Mouse (Mus musculus) erythroblast, embryonic 14.5 days (primary cell): Measurements from ENCODE around the gene Card10. TPM values are rescaled to one million over a fixed set of nuclear protein-coding genes. Genes with fewer than 3 reads are reported as not detected.

Source experiments
- H3K27me3 ChIP-seq: 2 replicates; pipeline ENCODE4 v1.6.1; 2012; ENCODE audit warnings: inconsistent platforms; ENCODE audit not compliant: control insufficient read depth
- H3K36me3 ChIP-seq: 2 replicates; pipeline ENCODE4 v1.6.1; 2012; ENCODE audit warnings: mild to moderate bottlenecking, inconsistent platforms; ENCODE audit not compliant: control insufficient read depth
- H3K4me1 ChIP-seq: 2 replicates; pipeline ENCODE4 v1.6.1; 2012; ENCODE audit warnings: inconsistent platforms; ENCODE audit not compliant: control insufficient read depth
- H3K4me3 ChIP-seq: replicated peaks from 2 replicates; pipeline ENCODE3; 2012; ENCODE audit warnings: moderate library complexity, mild to moderate bottlenecking, inconsistent platforms
- H3K9me3 ChIP-seq: 2 replicates; pipeline ENCODE4 v1.6.1; 2012; ENCODE audit warnings: low read length, inconsistent platforms, mixed read lengths; ENCODE audit not compliant: control insufficient read depth
- GATA1 ChIP-seq: IDR thresholded peaks from 2 replicates; pipeline ENCODE4 v1.6.1; 2012; ENCODE audit warnings: low read length, inconsistent platforms, mixed read lengths
- TAL1 ChIP-seq: IDR thresholded peaks from 3 replicates; pipeline ENCODE4 v1.6.1; 2012; ENCODE audit warnings: low read length, inconsistent platforms, mixed read lengths
- polyA plus RNA-seq: library from polyadenylated mRNA; stranded (reverse); fragments of >175 nt; gene quantifications from 2 replicates; pipeline ENCODE4 v1.2.3, GENCODE M21; 2012

Card10 gene
- polyA plus RNA-seq, 1 experiment, result 0.02 TPM

- Histone ChIP-seq H3K4me3 (no peak overlapping the region), H3K4me1 (peaks cover 11% of the 10 kb centered on the region), H3K9me3 (peaks cover 3% of the 10 kb centered on the region; the same call in 1 of the 2 replicates), H3K36me3 (no peaks in the 10 kb centered on the region), H3K27me3 (peaks cover 40% of the 10 kb centered on the region)
- TF ChIP-seq GATA1, result no peak
- no peak for TF ChIP-seq TAL1
Measured at GRCm38 (mm10) chr15:78807141-78807540, 4.3 kb upstream of the Card10 start.

DNA sequence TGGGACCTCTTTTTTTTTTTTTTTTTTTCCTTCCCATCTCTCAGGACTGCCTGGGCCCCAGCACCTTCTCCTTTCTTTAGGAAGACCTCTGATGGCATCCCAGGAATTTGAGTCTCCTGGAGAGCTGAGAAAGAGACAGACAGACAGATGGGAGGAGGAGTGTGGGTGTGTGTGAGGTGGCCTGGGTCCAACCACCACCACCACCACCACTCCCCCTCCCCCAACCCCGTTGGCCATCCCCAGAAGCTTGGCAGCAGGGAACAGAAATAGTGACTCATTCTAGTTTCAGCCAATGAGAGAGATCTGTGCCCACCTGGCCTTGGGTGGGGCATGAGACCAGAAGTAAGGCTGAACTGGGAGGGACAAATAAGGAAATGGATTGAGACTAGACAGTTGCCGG lies 3.8 kb upstream of the Card10 start:
- H3K36me3 ChIP-seq, result no peaks in the 10 kb centered on the region
- H3K27me3 ChIP-seq, result peaks cover 45% of the 10 kb centered on the region
- TF ChIP-seq GATA1, result no peak
- TF ChIP-seq TAL1, result no peak

GRCm38 (mm10) chr15:78805351-78805750 lies 2.5 kb upstream of the Card10 start:
- H3K4me3 ChIP-seq, result no peak overlapping the region
- peaks cover 11% of the 10 kb centered on the region for H3K4me1 ChIP-seq
- TF ChIP-seq TAL1 (no peak), GATA1 (no peak)
- H3K27me3 ChIP-seq, result peaks cover 56% of the 10 kb centered on the region
- peaks cover 3% of the 10 kb centered on the region; the same call in 1 of the 2 replicates for H3K9me3 ChIP-seq
- H3K36me3 ChIP-seq, result no peaks in the 10 kb centered on the region

More for the DNA sequence above, 3.8 kb upstream of the Card10 start:
- Histone ChIP-seq H3K9me3 (peaks cover 3% of the 10 kb centered on the region; the same call in 1 of the 2 replicates), H3K4me3 (no peak overlapping the region), H3K4me1 (peaks cover 11% of the 10 kb centered on the region)

DNA sequence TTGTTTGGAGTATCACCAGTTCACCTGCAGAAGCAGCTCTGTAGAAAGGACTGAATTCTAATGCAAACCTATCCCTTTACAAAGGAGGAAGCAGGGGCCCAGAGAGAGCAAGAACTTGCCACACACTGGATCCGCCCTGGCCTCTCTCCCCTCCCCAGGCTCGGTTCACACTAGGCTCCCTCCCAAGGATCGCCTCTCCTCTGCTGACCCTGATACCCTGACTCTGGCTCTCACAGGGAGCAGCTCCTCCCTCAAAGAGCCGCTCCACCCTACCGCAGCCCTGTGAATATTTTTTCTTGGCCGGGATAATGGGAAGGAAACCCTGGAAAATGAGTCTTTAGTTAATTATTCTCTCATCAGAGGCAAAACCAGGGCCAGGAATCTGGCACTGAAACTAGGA lies 1.5 kb upstream of the Card10 start:
- H3K4me3 ChIP-seq, result no peak overlapping the region
- peaks cover 58% of the 10 kb centered on the region for H3K27me3 ChIP-seq
- TF ChIP-seq GATA1 (no peak), TAL1 (no peak)
- peaks cover 11% of the 10 kb centered on the region for H3K4me1 ChIP-seq
- H3K9me3 ChIP-seq, result peaks cover 3% of the 10 kb centered on the region; the same call in 1 of the 2 replicates
- no peaks in the 10 kb centered on the region for H3K36me3 ChIP-seq

- Histone ChIP-seq H3K4me3 (no peak overlapping the region), H3K9me3 (peaks cover 3% of the 10 kb centered on the region; the same call in 1 of the 2 replicates), H3K36me3 (no peaks in the 10 kb centered on the region; the same call in 1 of the 2 replicates), H3K4me1 (peaks cover 11% of the 10 kb centered on the region), H3K27me3 (peaks cover 58% of the 10 kb centered on the region)
- TF ChIP-seq TAL1, result no peak
- no peak for TF ChIP-seq GATA1
Measured at GRCm38 (mm10) chr15:78803499-78803900, 658 bp upstream of the Card10 start.

GRCm38 (mm10) chr15:78801971-78802741 lies 686 bp downstream of the Card10 start:
- Histone ChIP-seq H3K9me3 (peaks cover 3% of the 10 kb centered on the region; the same call in 1 of the 2 replicates), H3K4me1 (peaks cover 11% of the 10 kb centered on the region), H3K4me3 (peak overlapping the region; percentile 57), H3K27me3 (peaks cover 55% of the 10 kb centered on the region), H3K36me3 (no peaks in the 10 kb centered on the region; the same call in 1 of the 2 replicates)
- TF ChIP-seq GATA1 (no peak), TAL1 (no peak)

GRCm38 (mm10) chr15:78801571-78801970 lies 1.3 kb downstream of the Card10 start:
- peaks cover 55% of the 10 kb centered on the region for H3K27me3 ChIP-seq
- H3K9me3 ChIP-seq, result peaks cover 3% of the 10 kb centered on the region; the same call in 1 of the 2 replicates
- no peak overlapping the region for H3K4me3 ChIP-seq
- H3K4me1 ChIP-seq, result peaks cover 11% of the 10 kb centered on the region
- no peaks in the 10 kb centered on the region; the same call in 1 of the 2 replicates for H3K36me3 ChIP-seq
- TF ChIP-seq TAL1 (no peak), GATA1 (no peak)

DNA sequence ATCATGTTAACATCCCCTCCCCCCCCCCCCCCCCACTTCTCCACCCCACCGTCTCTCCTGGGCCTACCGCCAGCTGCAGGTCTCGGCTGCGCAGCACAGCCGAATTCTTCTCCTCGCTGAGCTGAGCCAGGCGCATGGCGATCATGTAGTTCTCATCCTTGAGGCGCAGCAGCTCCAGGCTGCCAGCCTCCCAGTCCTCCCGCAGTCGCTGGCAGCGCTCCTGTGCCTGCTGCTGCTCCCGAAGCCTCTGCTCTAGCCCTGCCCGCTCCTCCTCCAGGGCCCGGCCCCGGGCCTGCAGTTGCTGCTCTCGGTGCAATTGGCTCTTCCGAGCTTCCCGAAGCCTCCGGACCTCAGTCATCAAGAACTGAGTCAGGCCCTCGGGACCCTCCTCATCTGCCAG lies 3.8 kb downstream of the Card10 start:
- peaks cover 3% of the 10 kb centered on the region; the same call in 1 of the 2 replicates for H3K9me3 ChIP-seq
- H3K27me3 ChIP-seq, result peaks cover 37% of the 10 kb centered on the region
- H3K4me3 ChIP-seq, result no peak overlapping the region
- TF ChIP-seq GATA1 (no peak), TAL1 (no peak)
- no peaks in the 10 kb centered on the region; the same call in 1 of the 2 replicates for H3K36me3 ChIP-seq
- peaks cover 11% of the 10 kb centered on the region for H3K4me1 ChIP-seq

DNA sequence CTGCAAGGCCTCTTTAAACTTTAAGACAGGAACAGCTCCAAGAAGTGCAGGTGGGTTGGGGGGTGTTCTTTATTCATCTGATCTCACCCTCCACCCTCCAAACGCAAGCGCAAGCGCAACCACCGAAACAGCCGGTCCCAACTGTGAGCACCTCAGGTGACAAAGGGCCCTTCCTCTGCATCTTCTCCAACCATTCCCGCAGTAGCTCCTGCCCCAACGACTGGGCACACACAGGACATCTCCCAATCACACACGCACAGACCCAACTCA lies 5.8 kb downstream of the Card10 start:
- Histone ChIP-seq H3K36me3 (peaks cover 3% of the 10 kb centered on the region; the same call in 1 of the 2 replicates), H3K9me3 (no peaks in the 10 kb centered on the region), H3K4me3 (no peak overlapping the region), H3K4me1 (no peaks in the 10 kb centered on the region), H3K27me3 (peaks cover 16% of the 10 kb centered on the region)
- TF ChIP-seq TAL1 (no peak), GATA1 (no peak)
